Comparison of ENCODE assay signal across 20 mouse cellular contexts in the genomic region with DNA sequence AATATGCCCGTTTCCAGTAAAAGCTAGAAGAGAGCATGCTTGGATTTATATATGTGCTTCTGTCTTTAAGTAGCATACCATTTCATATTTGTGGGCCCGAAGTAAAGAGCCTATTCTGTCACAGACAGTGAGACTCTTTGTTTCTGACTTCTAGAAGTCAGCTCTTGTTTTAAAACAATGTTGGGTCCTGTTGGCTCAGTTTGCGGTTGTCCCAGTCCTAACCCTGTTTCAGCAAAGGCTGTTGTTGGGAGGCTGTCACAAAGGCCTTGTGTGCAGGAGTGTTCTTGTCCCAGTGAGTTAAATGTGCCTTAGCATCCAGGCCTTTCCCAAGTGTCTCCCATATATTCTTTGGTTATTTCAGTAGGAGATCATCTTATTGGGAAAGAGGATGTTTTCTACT. TPM values are rescaled to one million over a fixed set of nuclear protein-coding genes. Genes with fewer than 3 reads are reported as not detected.
"Had no signal": no experiment of that assay in that cellular context is flagged by ENCODE, and none has a peak within 500 bp of the region (broad histone marks: within the 10 kb centered on the region; RNA-seq: fewer than 3 reads in every experiment).

No protein-coding gene starts in this region.

- H3K9me3 ChIP-seq: kidney, embryonic 15.5 days; liver, embryonic 13.5 days; neural tube, embryonic 12.5 days; neural tube, embryonic 15.5 days had no signal

- H3K27ac ChIP-seq: kidney, embryonic 15.5 days; liver, embryonic 13.5 days; neural tube, embryonic 12.5 days; neural tube, embryonic 15.5 days had no signal

- H3K27me3 ChIP-seq: kidney, embryonic 15.5 days; liver, embryonic 13.5 days; neural tube, embryonic 12.5 days; neural tube, embryonic 15.5 days had no signal

- H3K9ac ChIP-seq: kidney, embryonic 15.5 days; liver, embryonic 13.5 days; neural tube, embryonic 12.5 days; neural tube, embryonic 15.5 days had no signal

- H3K4me2 ChIP-seq: kidney, embryonic 15.5 days; liver, embryonic 13.5 days; midbrain, embryonic 11.5 days; neural tube, embryonic 15.5 days had no signal

- DNase-seq: kidney, adult 18-20 months; kidney, postnatal 10 days; kidney, postnatal 36 days; liver, embryonic 13.5 days; lung, adult 2 months; lung, postnatal 14 days; lung, postnatal 4 days; midbrain, embryonic 14.5 days; thymus, adult 2 months; thymus, postnatal 14 days; thymus, postnatal 4 days had no signal

- H3K4me3 ChIP-seq: kidney, embryonic 15.5 days; liver, embryonic 13.5 days; neural tube, embryonic 12.5 days; neural tube, embryonic 15.5 days had no signal

- ATAC-seq: intestine, embryonic 16.5 days had no signal

RNA-seq across cellular contexts. Expression of gene Kcnrg, which starts 3.2 kb away (rescaled TPM):
- total RNA-seq: liver, adult 2 months; megakaryocyte-erythroid progenitor cell, adult 5-6 weeks had no signal
- polyA plus RNA-seq: liver, adult 2 months; small intestine, adult 2 months; spleen, adult 2 months had no signal
